Mouse (Mus musculus) lung, postnatal 14 days (tissue): ENCODE measurements around the gene Olfr818.
"Not testable (repeated sequence)": the region's sequence is repeated elsewhere in the genome, so short reads cannot be mapped to it uniquely, and the experiment has no call there.

Experiments
- DNase-seq: peaks from one replicate; pipeline ENCODE4 v3.0.0; 2021

Olfr818 gene

DNA sequence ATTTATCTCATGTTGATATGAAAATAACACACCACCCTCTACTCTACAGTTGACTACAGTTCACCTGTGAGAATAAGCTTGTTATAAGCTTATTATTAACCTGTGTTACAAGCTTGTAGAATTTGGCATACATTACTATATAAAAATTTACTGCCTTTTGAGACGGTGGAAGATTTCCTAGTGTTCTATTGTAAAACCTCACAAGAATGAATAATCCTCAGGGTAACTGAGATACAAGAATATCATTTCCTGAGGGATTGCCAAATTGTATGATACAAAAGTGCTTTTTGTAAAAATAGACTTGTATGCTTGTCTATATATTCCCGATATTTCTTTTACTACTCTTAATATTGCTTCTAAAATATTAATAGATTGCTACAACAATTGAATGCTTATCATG is at the start of gene Olfr818:
Gene Olfr818, minus strand, starts transcription at position 101 of the 400 bp plus-strand sequence.
- DNase-seq, result no peak

DNA sequence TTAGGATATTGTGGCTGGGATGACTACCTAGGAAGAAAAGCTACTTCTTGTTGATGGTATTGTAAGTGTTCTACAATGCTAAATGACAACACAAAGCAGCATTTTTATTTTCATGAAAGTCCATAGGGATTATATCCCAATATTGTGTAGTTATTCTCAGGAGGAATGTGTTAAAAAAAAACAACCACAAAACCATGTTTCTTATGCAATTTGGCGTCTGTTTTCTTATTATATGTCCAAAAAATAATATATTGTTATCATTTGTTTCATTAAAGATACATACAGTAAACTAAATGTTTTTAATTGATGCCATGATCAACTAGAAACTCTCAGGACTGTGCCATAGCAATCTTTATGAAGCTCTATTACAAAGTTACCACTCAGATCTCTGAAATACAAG is 36.1 kb upstream of the Olfr818 start, which contains the start of gene Gm10310:
Gene Gm10310, minus strand, starts transcription at position 101 of the 400 bp plus-strand sequence.
- not testable (repeated sequence) for DNase-seq

DNA sequence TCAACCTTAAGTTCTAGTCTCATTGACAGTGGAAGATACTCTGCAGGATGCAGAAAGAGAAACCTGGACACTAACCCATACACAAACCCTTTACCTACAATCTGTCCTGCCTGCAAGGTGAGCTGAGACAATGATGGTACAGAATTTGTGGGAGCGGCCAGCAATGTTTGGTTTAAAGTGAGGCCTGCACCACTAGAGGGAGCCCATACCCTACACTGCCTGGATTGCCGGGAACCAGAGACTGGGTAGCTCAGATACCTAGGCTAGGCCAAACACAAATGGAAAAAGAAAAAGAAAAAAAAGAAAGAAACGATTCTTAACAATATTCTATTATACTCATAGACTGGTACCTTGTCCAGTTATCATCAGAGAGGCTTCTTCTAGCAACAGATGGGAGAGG is 33.0 kb upstream of the Olfr818 start:
- DNase-seq, result not testable (repeated sequence)

- not testable (repeated sequence) for DNase-seq
Observed at GRCm38 (mm10) chr10:129976040-129976439, 27.1 kb upstream of the Olfr818 start, which contains the start of gene Olfr247. Olfr247 (minus strand) TSS chr10:129976140.

DNA sequence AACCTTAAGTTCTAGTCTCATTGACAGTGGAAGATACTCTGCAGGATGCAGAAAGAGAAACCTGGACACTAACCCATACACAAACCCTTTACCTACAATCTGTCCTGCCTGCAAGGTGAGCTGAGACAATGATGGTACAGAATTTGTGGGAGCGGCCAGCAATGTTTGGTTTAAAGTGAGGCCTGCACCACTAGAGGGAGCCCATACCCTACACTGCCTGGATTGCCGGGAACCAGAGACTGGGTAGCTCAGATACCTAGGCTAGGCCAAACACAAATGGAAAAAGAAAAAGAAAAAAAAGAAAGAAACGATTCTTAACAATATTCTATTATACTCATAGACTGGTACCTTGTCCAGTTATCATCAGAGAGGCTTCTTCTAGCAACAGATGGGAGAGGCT is 24.1 kb upstream of the Olfr818 start:
- not testable (repeated sequence) for DNase-seq

DNA sequence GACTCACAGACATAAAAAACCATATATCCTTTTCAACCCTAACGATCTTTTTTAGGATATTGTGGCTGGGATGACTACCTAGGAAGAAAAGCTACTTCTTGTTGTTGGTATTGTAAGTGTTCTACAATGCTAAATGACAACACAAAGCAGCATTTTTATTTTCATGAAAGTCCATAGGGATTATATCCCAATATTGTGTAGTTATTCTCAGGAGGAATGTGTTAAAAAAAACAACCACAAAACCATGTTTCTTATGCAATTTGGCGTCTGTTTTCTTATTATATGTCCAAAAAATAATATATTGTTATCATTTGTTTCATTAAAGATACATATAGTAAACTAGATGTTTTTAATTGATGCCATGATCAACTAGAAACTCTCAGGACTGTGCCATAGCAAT is 18.3 kb upstream of the Olfr818 start, which contains the start of gene Olfr819:
Gene Olfr819, minus strand, starts transcription at position 101 of the 400 bp plus-strand sequence.
- DNase-seq, result not testable (repeated sequence)

DNA sequence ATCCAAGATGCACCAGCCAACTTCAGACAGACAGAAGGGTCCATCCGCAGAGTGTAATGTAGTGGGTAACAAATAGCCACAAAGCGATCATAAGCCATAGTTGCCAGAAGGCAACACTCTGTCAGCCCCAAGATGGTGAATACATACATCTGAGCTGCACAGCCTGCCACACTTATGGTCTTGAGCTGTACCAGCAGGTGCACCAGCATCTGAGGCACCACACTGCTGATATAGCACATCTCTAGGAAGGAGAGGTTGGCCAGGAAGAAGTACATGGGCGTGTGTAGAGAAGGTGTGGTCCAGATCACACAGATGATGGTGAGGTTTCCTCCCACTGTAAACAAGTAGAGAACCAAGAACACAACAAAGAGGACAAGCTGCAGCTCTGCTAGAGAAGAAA is 17.3 kb upstream of the Olfr818 start:
- not testable (repeated sequence) for DNase-seq

GRCm38 (mm10) chr10:129915497-129915896 is 33.4 kb downstream of the Olfr818 start, which contains the start of gene Olfr816:
Olfr816 (minus strand) TSS chr10:129915597.
- DNase-seq, result no peak

DNA sequence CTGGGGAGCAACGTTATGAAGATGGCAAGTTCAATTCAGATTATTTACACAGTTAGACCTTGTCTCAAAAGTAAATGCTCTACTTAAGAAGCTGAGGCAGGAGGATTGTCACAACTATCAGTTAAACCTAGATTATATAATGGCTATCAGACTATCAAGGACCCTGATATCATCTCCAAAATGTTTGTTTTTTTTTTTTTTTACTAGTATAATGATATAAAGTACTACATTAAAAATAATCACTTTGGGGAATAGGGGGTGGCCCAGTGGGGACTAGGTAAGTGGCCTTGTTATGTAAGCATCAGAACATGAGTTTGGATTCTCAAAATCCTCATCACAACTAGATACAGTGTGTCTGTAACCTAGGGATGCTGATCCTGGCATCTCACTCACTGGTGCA is 43.1 kb downstream of the Olfr818 start, which contains the start of gene Olfr815:
Gene Olfr815, minus strand, starts transcription at position 101 of the 400 bp plus-strand sequence.
- not testable (repeated sequence) for DNase-seq
